8 mouse cellular contexts compared by ENCODE assay signal in the genomic region with DNA sequence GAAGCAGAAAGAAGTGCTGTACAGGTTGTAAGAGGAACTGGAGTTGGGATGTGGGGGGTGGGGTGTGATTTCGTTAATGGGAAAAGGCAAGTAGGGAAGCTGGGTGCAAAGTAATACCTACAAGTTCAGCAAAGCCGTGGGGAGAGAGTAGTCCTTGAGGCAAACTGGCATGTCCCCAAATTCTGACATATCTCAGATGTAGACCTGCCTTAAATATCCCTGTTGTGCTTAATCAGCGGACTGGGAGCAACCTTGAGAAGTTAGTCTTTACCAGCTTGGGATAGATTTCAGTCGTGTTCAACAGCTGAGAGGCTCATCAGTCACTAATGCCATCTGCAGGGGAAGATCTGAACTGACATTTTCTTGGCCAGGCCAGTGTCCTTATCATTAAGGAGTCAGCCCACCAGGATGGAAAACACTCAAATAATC. TPM values are rescaled to one million over a fixed set of nuclear protein-coding genes. Genes with fewer than 3 reads are reported as not detected.
DNase-seq lines count a peak whose midpoint lies in the region; ATAC-seq lines count a peak whose summit lies in the region.

No protein-coding gene starts in this region.

- H3K4me1 ChIP-seq in heart, embryonic 10.5 days, result peaks cover 25% of the 10 kb centered on the region
- H3K4me1 ChIP-seq in kidney, embryonic 14.5 days (ENCODE audit: control insufficient read depth, insufficient read depth, low read length), result peaks cover 16% of the 10 kb centered on the region

- H3K27me3 ChIP-seq in heart, embryonic 10.5 days (ENCODE audit: insufficient read depth, poor library complexity, severe bottlenecking), result no peaks in the 10 kb centered on the region
- H3K27me3 ChIP-seq in kidney, embryonic 14.5 days (ENCODE audit: control insufficient read depth, insufficient read depth, low read length), result no peaks in the 10 kb centered on the region

- 20% methylated on average over 4 of the region's 4 CpGs for WGBS in heart, embryonic 10.5 days
- 24% methylated on average over 4 of the region's 4 CpGs for WGBS in kidney, embryonic 14.5 days

- peak overlapping the region; percentile 54 for H3K4me2 ChIP-seq in kidney, embryonic 14.5 days (replicated peaks; ENCODE audit: low read depth, low read length)

- H3K4me3 ChIP-seq in heart, embryonic 10.5 days, result peak overlapping the region; percentile 90
- no peak overlapping the region; the same call in 1 of the 2 replicates for H3K4me3 ChIP-seq in kidney, embryonic 14.5 days (ENCODE audit: low read length)

- DNase-seq in 3T3-L1 (ENCODE audit: low read depth, low spot score), result peak; percentile 55
- peak; percentile 24 to 50 for DNase-seq in CD8-positive naive resting alpha-beta T cell, adult 2 months (ENCODE audit: low read depth in 2 of 2, low spot score in 2 of 2)
- peak; percentile 61 for DNase-seq in cerebellum, adult 9-11 months
- peak; percentile 79 for DNase-seq in heart, embryonic 10.5 days (ENCODE audit: low spot score)
- peak; percentile 64 for DNase-seq in lung, postnatal 10 days
- DNase-seq in right cerebral cortex, postnatal 4 days, result peak; percentile 28
- no peak for DNase-seq in ovary, postnatal 14 days (ENCODE audit: low spot score)

- peak overlapping the region; percentile 98; the same call in 1 of the 2 replicates for H3K27ac ChIP-seq in heart, embryonic 10.5 days
- peak overlapping the region; percentile 91; the same call in 1 of the 2 replicates for H3K27ac ChIP-seq in kidney, embryonic 14.5 days (ENCODE audit: low read depth, low read length)

- H3K9ac ChIP-seq in kidney, embryonic 14.5 days (ENCODE audit: low read depth, low read length), result no peak overlapping the region; the same call in 1 of the 2 replicates

- no peak for ATAC-seq in kidney, embryonic 14.5 days (ENCODE audit: low FRiP score, low TSS enrichment)

- H3K9me3 ChIP-seq in heart, embryonic 10.5 days, result no peaks in the 10 kb centered on the region
- H3K9me3 ChIP-seq in kidney, embryonic 14.5 days (ENCODE audit: control insufficient read depth, low read length), result no peaks in the 10 kb centered on the region

- no peaks in the 10 kb centered on the region for H3K36me3 ChIP-seq in heart, embryonic 10.5 days
- H3K36me3 ChIP-seq in kidney, embryonic 14.5 days (ENCODE audit: control insufficient read depth, insufficient read depth, low read length), result no peaks in the 10 kb centered on the region

RNA-seq across cellular contexts. Expression of gene Scarb2, which starts 0.3 kb away (rescaled TPM):
- polyA plus RNA-seq in heart, embryonic 10.5 days (2016; fragmentation: Nextera tagmentation; extraction: Ambion mirVana), result 8.3 and 12.1 TPM in 2 replicates
- 5.7 and 7.1 TPM in 2 replicates for polyA plus RNA-seq in kidney, embryonic 14.5 days (2014; fragmentation: Nextera tagmentation; extraction: Ambion mirVana)

RNA-seq across cellular contexts. Expression of gene Fam47e, which starts 48.6 kb away (rescaled TPM):
- not detected in 2 replicates for polyA plus RNA-seq in heart, embryonic 10.5 days (2016; fragmentation: Nextera tagmentation; extraction: Ambion mirVana)
- not detected in 2 replicates for polyA plus RNA-seq in kidney, embryonic 14.5 days (2014; fragmentation: Nextera tagmentation; extraction: Ambion mirVana)
